Mouse (Mus musculus): ENCODE data around the gene Tsc2. TPM values are rescaled to one million over a fixed set of nuclear protein-coding genes. Genes with fewer than 3 reads are reported as not detected.

Tsc2 gene
- total RNA-seq, 2 experiments from 2014 or later: 65.8 to 67.8 TPM

- DNase-seq: no peak
These were observed 65.2 kb downstream of the Tsc2 start for GRCm38 (mm10) chr17:24567034-24567779.

- no peak for DNase-seq
These were observed 66.6 kb downstream of the Tsc2 start for GRCm38 (mm10) chr17:24565792-24566191.

GRCm38 (mm10) chr17:24565092-24565491 is 67.3 kb downstream of the Tsc2 start:
- no peak for DNase-seq

DNA sequence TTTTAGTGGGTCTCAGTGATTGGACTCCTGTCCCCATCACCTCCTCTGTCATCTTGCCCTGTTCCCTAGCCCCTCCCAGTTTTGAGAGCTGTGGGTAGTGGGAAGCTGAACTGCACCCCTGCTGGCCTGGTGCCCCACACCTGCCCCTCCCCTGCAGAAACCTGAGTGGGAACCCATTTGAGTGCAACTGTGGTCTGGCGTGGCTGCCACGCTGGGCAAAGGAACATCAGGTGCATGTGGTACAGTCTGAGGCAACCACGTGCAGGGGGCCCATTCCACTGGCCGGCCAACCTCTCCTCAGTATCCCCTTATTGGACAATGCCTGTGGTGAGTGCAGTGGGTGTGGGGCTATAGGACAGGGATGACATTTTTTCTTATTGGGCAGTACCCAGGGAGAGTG is 68.0 kb downstream of the Tsc2 start:
- DNase-seq: no peak

GRCm38 (mm10) chr17:24563638-24564037 is 68.8 kb downstream of the Tsc2 start:
- DNase-seq: no peak

DNA sequence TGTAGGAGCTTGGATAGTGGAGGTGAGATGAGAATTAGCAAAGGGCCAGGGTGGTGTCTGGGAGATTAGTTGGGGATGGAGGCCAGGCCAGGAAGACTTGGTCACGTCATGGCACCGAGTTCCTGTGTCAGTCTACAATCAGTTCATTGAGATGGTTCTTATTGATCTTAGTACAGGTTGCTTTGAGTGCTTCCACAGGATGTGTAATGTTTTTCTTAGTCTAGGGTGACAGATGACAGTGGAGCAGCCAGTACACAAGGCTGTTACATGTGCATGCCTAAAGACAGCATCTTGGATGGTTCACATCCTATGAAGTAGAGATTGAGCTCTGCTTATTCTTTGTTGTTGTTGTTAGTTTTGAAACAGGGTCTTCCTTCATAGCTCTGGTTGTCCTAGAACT is 70.8 kb downstream of the Tsc2 start:
- no peak for DNase-seq

- DNase-seq: no peak
These were observed 72.0 kb downstream of the Tsc2 start for GRCm38 (mm10) chr17:24560301-24561028.

DNA sequence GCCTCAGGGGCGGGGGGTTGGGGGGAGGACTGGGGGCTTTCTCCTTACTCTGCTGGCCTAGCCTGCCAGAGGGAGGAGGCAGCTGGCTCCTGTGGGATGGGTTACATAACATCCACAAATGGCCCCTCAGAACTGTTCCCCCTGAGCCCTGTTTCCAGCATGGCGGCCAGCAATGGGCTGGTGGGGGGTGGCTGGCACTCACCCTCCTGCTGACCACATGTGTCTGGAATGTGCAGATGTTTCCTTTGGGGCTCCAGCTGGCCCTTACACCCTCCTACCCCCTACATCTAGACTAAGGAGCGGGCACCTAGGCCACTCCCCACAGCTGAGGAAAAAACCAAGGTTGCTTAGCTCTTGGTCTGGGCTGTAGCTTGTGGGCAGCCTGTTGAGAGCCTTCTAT is 73.3 kb downstream of the Tsc2 start:
- peak; percentile 79 for DNase-seq

DNA sequence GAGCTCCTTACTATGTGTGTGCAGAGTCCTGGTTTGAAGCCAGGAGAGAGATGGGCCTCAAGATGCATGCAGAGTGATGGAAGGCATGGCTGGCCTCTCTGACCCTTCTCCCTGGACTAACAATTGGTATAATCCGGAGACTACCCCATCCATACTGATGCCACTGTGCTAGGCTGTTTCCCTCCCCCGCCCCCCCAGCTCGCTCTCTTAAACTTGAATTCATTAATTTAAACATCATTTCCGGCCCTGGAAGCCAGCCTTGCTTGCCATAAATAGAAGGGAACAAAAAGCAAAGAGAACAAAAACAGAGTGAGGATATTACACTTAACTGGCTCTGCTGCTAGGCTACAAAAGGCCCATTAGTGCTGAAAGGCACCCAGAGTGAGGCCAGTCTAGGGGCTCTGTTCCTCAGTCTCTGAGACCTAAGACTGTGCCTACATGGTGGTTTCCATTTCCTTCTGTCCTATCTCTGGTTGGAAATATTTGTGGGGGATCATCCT is 73.8 kb downstream of the Tsc2 start:
- DNase-seq: no peak

DNA sequence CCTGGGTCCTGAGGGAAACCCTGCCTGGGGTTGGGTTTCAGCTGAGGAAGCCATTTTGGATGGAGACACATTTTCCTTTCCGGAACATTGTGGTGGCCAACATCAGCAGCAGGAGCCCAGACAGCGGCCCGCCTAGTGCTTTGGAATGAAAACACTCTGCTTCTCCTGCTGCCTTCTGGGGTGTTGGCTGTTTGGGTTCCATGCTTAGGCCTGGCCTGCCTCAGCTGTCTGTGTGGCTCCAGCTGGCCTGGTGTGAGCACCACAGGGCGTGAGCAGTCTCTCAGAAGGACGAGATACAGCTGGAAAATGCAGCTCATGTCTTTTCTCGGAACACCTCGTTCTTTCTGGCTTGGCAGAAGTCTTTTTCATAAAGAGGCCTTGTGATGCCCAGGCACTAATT is 75.3 kb downstream of the Tsc2 start:
- DNase-seq: peak; percentile 87

GRCm38 (mm10) chr17:24551050-24551444 is 81.4 kb downstream of the Tsc2 start:
- DNase-seq: no peak

DNA sequence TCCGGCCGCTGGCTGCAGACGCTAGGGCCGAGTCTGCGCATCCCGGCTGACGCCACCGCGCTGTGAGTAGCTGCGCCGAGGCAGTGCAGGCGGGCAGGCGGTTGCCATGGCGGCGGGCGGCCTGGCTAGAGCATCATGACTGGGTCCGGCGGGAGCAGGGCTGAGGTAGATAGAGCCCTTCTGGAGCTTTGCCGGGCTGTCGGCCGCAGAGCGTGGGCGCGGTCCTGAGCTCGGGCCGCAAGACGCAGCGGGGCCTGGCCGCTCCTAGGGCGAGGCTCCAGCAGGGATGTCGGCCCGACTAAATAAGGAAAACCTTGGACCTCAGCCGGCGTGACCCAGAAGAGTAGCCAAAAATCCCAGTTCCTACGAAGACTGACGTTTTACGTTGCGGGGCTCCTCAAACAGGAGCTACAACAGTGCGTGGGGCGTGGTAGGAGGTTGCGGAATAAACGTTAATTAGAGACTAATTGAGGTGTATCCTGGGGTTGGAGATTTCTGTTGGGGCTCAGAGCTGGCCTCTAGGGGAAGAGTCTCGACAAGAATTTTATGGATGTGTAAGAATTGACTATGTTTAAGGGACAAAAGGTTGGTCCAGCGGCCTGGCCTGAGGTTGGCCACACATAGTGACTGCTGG is 81.9 kb downstream of the Tsc2 start:
- peak; percentile 87 for DNase-seq

GRCm38 (mm10) chr17:24549618-24550415 is 82.6 kb downstream of the Tsc2 start, which contains the start of gene Pkd1:
Pkd1 (plus strand) TSS chr17:24549834.
- peak; percentile 100 for DNase-seq

DNA sequence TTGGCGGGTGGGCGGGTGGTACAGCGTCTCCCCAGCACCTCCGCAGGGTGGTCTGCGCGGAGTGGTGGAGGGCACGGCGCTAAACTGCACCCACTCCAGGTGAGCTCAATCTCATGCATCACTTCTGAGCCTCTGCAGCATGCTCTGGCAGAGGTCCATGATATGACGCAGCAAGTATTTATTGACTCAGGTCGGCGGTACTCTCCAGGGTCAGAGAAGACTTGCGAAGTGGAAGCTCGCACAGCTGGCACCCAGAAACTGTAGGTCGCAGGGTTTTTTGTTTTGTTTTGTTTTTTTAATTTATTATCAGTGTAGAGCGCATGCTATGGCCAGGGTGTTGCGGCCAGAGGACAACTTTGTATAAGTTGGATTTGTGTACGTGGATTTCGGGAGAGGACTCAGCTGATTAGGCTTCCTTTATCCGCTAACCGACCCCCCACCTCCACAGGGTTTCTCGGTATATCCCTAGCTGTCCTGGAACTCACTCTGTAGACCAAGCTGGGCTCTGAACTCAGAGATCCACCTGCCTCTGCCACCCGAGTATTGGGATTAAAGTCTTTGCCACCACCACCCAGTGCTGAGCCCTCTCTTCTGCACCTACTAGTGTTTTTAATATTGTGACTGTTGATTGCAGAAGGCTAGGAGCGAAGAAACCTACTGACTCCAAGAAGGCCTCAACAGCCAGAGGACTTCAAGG is 83.4 kb downstream of the Tsc2 start:
- no peak for DNase-seq

- DNase-seq: no peak
These were observed 84.0 kb downstream of the Tsc2 start for GRCm38 (mm10) chr17:24548435-24548834.

DNA sequence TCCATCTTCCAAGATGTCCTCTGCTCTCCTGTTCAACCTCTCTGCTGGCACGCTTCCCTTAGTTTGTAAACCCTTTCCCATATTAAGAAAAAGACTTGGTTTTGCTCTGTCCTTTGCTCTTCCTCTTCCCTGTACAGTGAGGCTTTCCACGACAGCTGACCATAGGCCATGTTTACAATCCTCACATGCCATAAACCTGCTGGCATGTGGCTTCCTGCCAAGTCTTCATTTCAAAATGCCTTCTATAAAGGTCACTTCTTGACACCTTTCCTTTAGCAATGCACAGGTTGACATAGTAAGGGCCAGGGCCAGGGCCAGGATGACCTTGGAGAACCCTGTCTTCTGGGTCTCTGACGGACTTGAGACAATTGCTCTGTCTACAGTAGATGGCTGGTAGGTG is 86.2 kb downstream of the Tsc2 start:
- DNase-seq: no peak

Small RNA genes within 50 kb of the gene (microRNA-seq; reads per million reads assigned to microRNA genes)
- 0 reads per million in 2 experiments for gene Gm24589 (ENCODE audit: borderline replicate concordance in 2 of 2)

Other genes with a start within 250 kb of the Tsc2 start
- 10 to 100 TPM; 47.3 to 50.6 TPM for gene Rnps1, start 218.1 kb downstream of the Tsc2 start, total RNA-seq (2021)
- 100 to 1,000 TPM; 134 to 161 TPM for gene Eci1, start 206.0 kb downstream of the Tsc2 start, total RNA-seq (2021)
- 1 to 10 TPM; 1.0 to 1.5 TPM for gene Dnase1l2, start 189.5 kb downstream of the Tsc2 start, total RNA-seq (2021)
- 10 to 100 TPM in 1 of 2 experiments, 1 to 10 TPM in 1; 9.4 to 10.2 TPM for gene E4f1, start 162.3 kb downstream of the Tsc2 start, total RNA-seq (2021)
- 10 to 100 TPM; 50.8 to 55.0 TPM for gene Pgp, start 162.2 kb downstream of the Tsc2 start, total RNA-seq (2021)
- gene Bricd5, start 158.7 kb downstream of the Tsc2 start, total RNA-seq (2021): not detected
- 10 to 100 TPM; 10.5 to 11.7 TPM for gene Mlst8, start 153.6 kb downstream of the Tsc2 start, total RNA-seq (2021)
- under 1 TPM; 0.10 to 0.11 TPM for gene Caskin1, start 144.0 kb downstream of the Tsc2 start, total RNA-seq (2021)
- gene Traf7, start 104.7 kb downstream of the Tsc2 start, total RNA-seq (2021): 10 to 100 TPM; 33.2 to 36.7 TPM
- under 1 TPM in 1 of 2 experiments, not detected in 1; 0.23 TPM for gene Rab26, start 98.4 kb downstream of the Tsc2 start, total RNA-seq (2021)
- gene Pkd1, start 82.8 kb downstream of the Tsc2 start, total RNA-seq (2021): 10 to 100 TPM; 20.2 to 21.1 TPM
- 1 to 10 TPM; 2.6 to 4.2 TPM for gene Nthl1, start 50 bp upstream of the Tsc2 start, total RNA-seq (2021)
- 10 to 100 TPM; 36.6 to 41.8 TPM for gene Slc9a3r2, start 17.7 kb upstream of the Tsc2 start, total RNA-seq (2021)
- gene Npw, start 25.8 kb upstream of the Tsc2 start, total RNA-seq (2021): not detected
- gene Zfp598, start 37.1 kb upstream of the Tsc2 start, total RNA-seq (2021): 10 to 100 TPM; 17.7 to 20.2 TPM
- not detected for gene Syngr3, start 57.3 kb upstream of the Tsc2 start, total RNA-seq (2021)
- 10 to 100 TPM; 24.1 to 30.1 TPM for gene Gfer, start 63.5 kb upstream of the Tsc2 start, total RNA-seq (2021)
- under 1 TPM; 0.59 to 0.61 TPM for gene Noxo1, start 63.6 kb upstream of the Tsc2 start, total RNA-seq (2021)
- 10 to 100 TPM; 14.7 to 15.6 TPM for gene Tbl3, start 75.0 kb upstream of the Tsc2 start, total RNA-seq (2021)
- gene Rnf151, start 85.4 kb upstream of the Tsc2 start, total RNA-seq (2021): not detected
- gene Rps2, start 85.5 kb upstream of the Tsc2 start, total RNA-seq (2021): 100 to 1,000 TPM; 564 to 585 TPM
- gene Ndufb10, start 91.8 kb upstream of the Tsc2 start, total RNA-seq (2021): 100 to 1,000 TPM; 493 to 532 TPM
- 100 to 1,000 TPM; 723 to 775 TPM for gene Rpl3l, start 95.2 kb upstream of the Tsc2 start, total RNA-seq (2021)
- gene Msrb1, start 104.0 kb upstream of the Tsc2 start, total RNA-seq (2021): 100 to 1,000 TPM; 164 to 180 TPM
- gene Hs3st6, start 120.4 kb upstream of the Tsc2 start, total RNA-seq (2021): not detected
- gene Meiob, start 171.7 kb upstream of the Tsc2 start, total RNA-seq (2021): not detected
- gene Hagh, start 207.5 kb upstream of the Tsc2 start, total RNA-seq (2021): 10 to 100 TPM; 73.3 to 77.5 TPM
- gene Fahd1, start 217.7 kb upstream of the Tsc2 start, total RNA-seq (2021): 10 to 100 TPM; 38.1 to 44.5 TPM
- gene Igfals, start 233.4 kb upstream of the Tsc2 start, total RNA-seq (2021): 1 to 10 TPM; 3.8 to 4.4 TPM

All from gastrocnemius, postnatal 25 days (tissue).